In the genomic region with DNA sequence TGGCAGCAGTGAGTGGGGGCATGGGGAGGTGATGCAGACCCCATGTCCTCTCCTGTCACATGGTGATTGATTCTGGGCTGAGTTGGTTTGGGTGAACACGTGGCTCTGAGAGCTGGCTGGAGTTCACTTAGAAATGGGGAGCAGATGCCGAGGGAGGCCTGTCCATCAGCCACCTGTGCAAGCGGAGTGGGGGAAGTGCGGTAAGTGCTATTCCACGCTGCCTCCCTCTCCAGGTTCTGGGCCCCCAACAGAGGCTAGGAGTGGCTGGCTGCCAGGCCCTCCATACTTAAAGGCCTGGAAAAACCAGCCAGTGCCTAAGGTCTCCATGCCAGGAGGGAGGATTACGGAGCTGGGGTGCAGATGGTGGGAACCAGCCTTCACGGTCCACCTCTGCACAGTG, we compare ENCODE assay signal across 14 mouse cellular contexts.
DNase-seq lines count a peak whose midpoint lies in the region; ATAC-seq and TF ChIP-seq lines count a peak whose summit lies in the region.
"Had no signal": no experiment of that assay in that cellular context is flagged by ENCODE, and none has a peak within 500 bp of the region (broad histone marks: within the 10 kb centered on the region; RNA-seq: fewer than 3 reads in every experiment).

No protein-coding gene starts in this region.

- no peak for TF ChIP-seq CTCF in forebrain, postnatal 0 days (IDR thresholded peaks at IDR 0.05; ENCODE audit: low read depth)
- no peak for TF ChIP-seq CTCF in lung, embryonic 14.5 days (IDR thresholded peaks at IDR 0.05; ENCODE audit: low read depth)

- no peak overlapping the region for H3K4me2 ChIP-seq in forebrain, embryonic 15.5 days (replicated peaks)
- no peak overlapping the region for H3K4me2 ChIP-seq in forebrain, postnatal 0 days (ENCODE audit: low read depth)
- H3K4me2 ChIP-seq in lung, embryonic 14.5 days = no peak overlapping the region
- H3K4me2 ChIP-seq in embryonic facial prominence, embryonic 15.5 days (replicated peaks) = no peak overlapping the region
- H3K4me2 ChIP-seq: embryonic facial prominence, embryonic 12.5 days; kidney, embryonic 15.5 days; liver, embryonic 15.5 days had no signal

- H3K36me3 ChIP-seq in forebrain, embryonic 15.5 days = no peaks in the 10 kb centered on the region
- H3K36me3 ChIP-seq in forebrain, postnatal 0 days (ENCODE audit: insufficient read depth) = no peaks in the 10 kb centered on the region
- no peaks in the 10 kb centered on the region for H3K36me3 ChIP-seq in lung, embryonic 14.5 days (ENCODE audit: insufficient read depth)
- H3K36me3 ChIP-seq in embryonic facial prominence, embryonic 15.5 days = no peaks in the 10 kb centered on the region
- H3K36me3 ChIP-seq: embryonic facial prominence, embryonic 12.5 days; kidney, embryonic 15.5 days; liver, embryonic 15.5 days had no signal

- ATAC-seq in forebrain, embryonic 15.5 days (replicated peaks) = 0 out of 2 replicates have a peak, but pooled peaks have one; percentile 23
- ATAC-seq in forebrain, postnatal 0 days = no peak
- ATAC-seq in lung, embryonic 14.5 days (ENCODE audit: insufficient read depth) = peak; percentile 14; the same call in 1 of the 2 replicates
- ATAC-seq in embryonic facial prominence, embryonic 15.5 days (ENCODE audit: insufficient number of reproducible peaks, low FRiP score, low TSS enrichment, low read depth) = no peak
- ATAC-seq: forebrain, embryonic 16.5 days had no signal

- no peak overlapping the region for H3K27ac ChIP-seq in forebrain, embryonic 15.5 days (replicated peaks)
- no peak overlapping the region for H3K27ac ChIP-seq in forebrain, postnatal 0 days (ENCODE audit: low read depth, low read length)
- no peak overlapping the region for H3K27ac ChIP-seq in lung, embryonic 14.5 days (ENCODE audit: low read depth)
- 0 out of 2 replicates have a peak overlapping the region, but pooled peaks have one; percentile 51 for H3K27ac ChIP-seq in embryonic facial prominence, embryonic 15.5 days (replicated peaks)
- H3K27ac ChIP-seq: embryonic facial prominence, embryonic 12.5 days; kidney, embryonic 15.5 days; liver, embryonic 15.5 days had no signal

- H3K27me3 ChIP-seq in forebrain, embryonic 15.5 days = no peaks in the 10 kb centered on the region
- no peaks in the 10 kb centered on the region for H3K27me3 ChIP-seq in forebrain, postnatal 0 days (ENCODE audit: insufficient read depth, low read length)
- no peaks in the 10 kb centered on the region for H3K27me3 ChIP-seq in lung, embryonic 14.5 days (ENCODE audit: insufficient read depth, low read length)
- H3K27me3 ChIP-seq in embryonic facial prominence, embryonic 15.5 days = no peaks in the 10 kb centered on the region
- H3K27me3 ChIP-seq: embryonic facial prominence, embryonic 12.5 days; liver, embryonic 15.5 days had no signal

- H3K9ac ChIP-seq in forebrain, embryonic 15.5 days (replicated peaks) = no peak overlapping the region
- H3K9ac ChIP-seq in forebrain, postnatal 0 days = no peak overlapping the region
- H3K9ac ChIP-seq in lung, embryonic 14.5 days = no peak overlapping the region
- no peak overlapping the region for H3K9ac ChIP-seq in embryonic facial prominence, embryonic 15.5 days
- H3K9ac ChIP-seq: embryonic facial prominence, embryonic 12.5 days; kidney, embryonic 15.5 days; liver, embryonic 15.5 days had no signal

- DNase-seq in forebrain, postnatal 0 days = no peak
- peak; percentile 13 for DNase-seq in lung, embryonic 14.5 days
- no peak for DNase-seq in lung, postnatal 25 days (ENCODE audit: low spot score)
- peak; percentile 28 for DNase-seq in mesoderm, embryonic 11.5 days (ENCODE audit: low read depth, low spot score)
- no peak for DNase-seq in adrenal gland, postnatal 4 days (ENCODE audit: low spot score in 2 of 2)
- DNase-seq: adrenal gland, postnatal 25 days; gastrocnemius, postnatal 25 days; thymus, adult 18-20 months had no signal

- H3K4me3 ChIP-seq in forebrain, embryonic 15.5 days = no peak overlapping the region
- H3K4me3 ChIP-seq in forebrain, postnatal 0 days (ENCODE audit: low read depth, low read length) = no peak overlapping the region
- H3K4me3 ChIP-seq in lung, embryonic 14.5 days (ENCODE audit: low read depth, low read length) = no peak overlapping the region
- no peak overlapping the region for H3K4me3 ChIP-seq in embryonic facial prominence, embryonic 15.5 days (replicated peaks)
- H3K4me3 ChIP-seq: embryonic facial prominence, embryonic 12.5 days; kidney, embryonic 15.5 days; liver, embryonic 15.5 days had no signal

- H3K9me3 ChIP-seq in forebrain, embryonic 15.5 days = no peaks in the 10 kb centered on the region
- no peaks in the 10 kb centered on the region for H3K9me3 ChIP-seq in forebrain, postnatal 0 days (ENCODE audit: low read length)
- no peaks in the 10 kb centered on the region for H3K9me3 ChIP-seq in lung, embryonic 14.5 days (ENCODE audit: low read depth, low read length)
- H3K9me3 ChIP-seq in embryonic facial prominence, embryonic 15.5 days (replicated peaks) = no peaks in the 10 kb centered on the region
- H3K9me3 ChIP-seq: embryonic facial prominence, embryonic 12.5 days; kidney, embryonic 15.5 days; liver, embryonic 15.5 days had no signal

- 41% methylated on average over 7 of the region's 7 CpGs for WGBS in forebrain, embryonic 15.5 days
- 39% methylated on average over 7 of the region's 7 CpGs for WGBS in forebrain, postnatal 0 days
- 36% methylated on average over 7 of the region's 7 CpGs for WGBS in lung, embryonic 14.5 days
- 32% methylated on average over 7 of the region's 7 CpGs for WGBS in embryonic facial prominence, embryonic 15.5 days

- H3K4me1 ChIP-seq in forebrain, embryonic 15.5 days = peaks cover 11% of the 10 kb centered on the region
- no peaks in the 10 kb centered on the region for H3K4me1 ChIP-seq in forebrain, postnatal 0 days (ENCODE audit: insufficient read depth)
- 0 out of 2 replicates have a peak, but pooled peaks cover 3% of the 10 kb centered on the region for H3K4me1 ChIP-seq in lung, embryonic 14.5 days (ENCODE audit: insufficient read depth)
- peaks cover 51% of the 10 kb centered on the region for H3K4me1 ChIP-seq in embryonic facial prominence, embryonic 15.5 days
- H3K4me1 ChIP-seq: liver, embryonic 15.5 days had no signal

Comparison
In these comparisons a context has a peak if more than half of its experiments do, and no peak if none do; other contexts are left out.
1. ATAC-seq: peak in forebrain, embryonic 15.5 days (single experiment) and lung, embryonic 14.5 days (single experiment); none in forebrain, postnatal 0 days (single experiment) and embryonic facial prominence, embryonic 15.5 days (single experiment).
2. DNase-seq: peak in lung, embryonic 14.5 days (single experiment) and mesoderm, embryonic 11.5 days (single experiment); none in forebrain, postnatal 0 days (single experiment), lung, postnatal 25 days (single experiment) and adrenal gland, postnatal 4 days (0 of 2).